Mouse (Mus musculus) frontal cortex, adult 2 months (tissue): Measurements from ENCODE around the gene Mkln1. TPM values are rescaled to one million over a fixed set of nuclear protein-coding genes. Genes with fewer than 3 reads are reported as not detected.

Experiments used
- DNase-seq, 2 experiments: peaks; one replicate each; pipeline ENCODE4 v3.0.0; 2022; ENCODE audit warnings: low spot score in 1 of 2; ENCODE audit errors: extremely low spot score in 1 of 2
- polyA plus RNA-seq: library from polyadenylated mRNA; depleted of rRNA; stranded (reverse); fragments of >200 nt; gene quantifications from 2 replicates; pipeline ENCODE4 v1.2.3, GENCODE M21; 2012; rRNA removed

Gene Mkln1
- 44.3 and 44.7 TPM in 2 replicates for polyA plus RNA-seq

DNA sequence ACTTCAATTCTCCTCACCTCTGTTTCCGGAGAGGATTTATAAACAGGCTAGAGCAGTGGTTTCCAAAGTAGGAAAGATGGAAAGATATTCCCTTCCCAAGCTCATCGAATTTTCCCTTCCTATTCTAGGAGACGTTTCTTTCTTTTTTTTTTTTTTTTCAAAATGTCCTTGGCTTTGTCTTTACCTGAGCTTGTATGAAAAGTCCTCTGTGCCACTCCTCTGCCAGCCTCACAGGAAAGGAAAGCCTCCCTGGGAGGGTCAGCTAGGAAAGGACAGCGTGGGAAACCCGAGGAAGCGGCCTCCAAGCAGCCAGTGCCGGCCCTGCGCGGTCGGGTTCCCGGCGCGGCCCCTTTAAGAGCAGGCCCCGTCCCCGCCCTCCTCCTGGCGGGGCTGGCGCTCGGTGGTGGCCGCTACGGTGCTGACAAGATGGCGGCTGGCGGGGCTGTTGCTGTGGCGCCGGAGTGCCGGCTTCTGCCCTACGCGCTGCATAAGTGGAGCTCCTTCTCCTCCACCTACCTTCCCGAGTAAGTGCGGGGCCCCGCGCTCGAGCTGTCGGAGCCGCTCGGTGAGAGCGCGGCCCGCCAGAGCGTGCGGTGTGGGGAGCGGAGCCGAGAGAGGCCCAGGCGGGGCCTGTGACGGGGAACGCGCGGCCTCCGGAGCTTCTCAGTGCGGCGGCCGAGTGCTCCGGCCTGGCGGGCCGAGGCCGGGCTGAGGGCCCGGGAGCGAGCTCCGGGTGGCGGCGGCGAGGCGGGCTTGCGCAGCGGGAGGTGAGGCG, at the start of gene Mkln1:
Gene Mkln1 (plus strand): TSS at position 305 of the 775 bp plus-strand sequence.
- DNase-seq: peak; percentile 70 to 92

DNA sequence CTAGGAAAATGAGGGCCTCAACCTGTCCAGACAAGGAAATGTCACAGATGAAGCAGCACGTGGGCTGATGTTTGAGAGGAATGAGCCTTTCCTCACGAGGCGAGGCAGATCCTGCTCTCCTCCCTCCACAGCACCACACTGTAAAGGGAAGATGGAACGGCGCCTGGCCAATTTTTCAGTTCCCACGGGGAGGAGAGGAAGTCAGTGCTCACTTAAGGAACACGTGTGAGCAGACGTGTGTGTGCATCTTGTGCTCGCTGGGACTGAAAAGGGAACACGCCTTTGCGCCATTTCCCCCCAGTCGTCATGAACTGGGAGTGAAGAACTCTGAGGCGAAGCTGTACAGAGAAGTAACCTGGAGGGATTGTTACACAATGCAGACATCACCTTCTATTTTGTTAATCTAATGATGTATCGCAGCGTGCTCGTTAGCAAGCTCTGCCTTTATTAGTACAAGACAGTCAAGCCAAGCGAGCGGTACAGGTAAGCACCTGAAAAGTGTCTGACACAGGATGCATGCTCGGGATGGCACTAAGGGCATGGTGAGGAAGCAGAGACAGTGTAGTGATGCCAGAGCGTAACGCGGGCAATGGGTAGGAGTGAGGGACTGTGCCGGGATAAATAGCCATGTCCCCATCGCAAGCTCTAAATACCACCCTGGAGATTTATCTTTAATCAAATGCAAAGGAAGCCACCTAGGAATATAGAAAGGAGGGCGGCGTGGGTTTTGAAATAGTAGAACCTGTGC, 41.9 kb upstream of the Mkln1 start:
- DNase-seq: peak in 1 of 2 experiments; percentile 57

DNA sequence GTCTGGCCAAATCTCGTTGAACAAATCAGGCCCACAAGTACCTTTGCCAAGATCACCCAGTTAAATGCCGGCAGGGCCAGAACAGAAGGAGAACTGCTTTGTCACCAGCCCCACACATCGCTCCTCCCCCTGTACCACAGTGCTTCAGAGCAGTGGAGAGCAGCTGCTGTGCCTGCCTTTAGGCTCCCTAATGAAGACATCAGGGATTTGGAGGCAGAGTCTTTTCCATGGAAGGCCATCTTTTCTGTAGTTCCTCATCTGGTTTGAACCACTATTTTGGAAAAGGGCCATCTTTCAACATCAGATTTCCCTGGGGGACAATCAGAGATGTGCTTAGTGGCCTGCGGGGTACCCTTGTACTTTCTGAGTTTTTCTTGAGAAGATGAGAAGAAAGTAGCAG, 41.2 kb upstream of the Mkln1 start:
- DNase-seq: peak; percentile 33 to 64

DNA sequence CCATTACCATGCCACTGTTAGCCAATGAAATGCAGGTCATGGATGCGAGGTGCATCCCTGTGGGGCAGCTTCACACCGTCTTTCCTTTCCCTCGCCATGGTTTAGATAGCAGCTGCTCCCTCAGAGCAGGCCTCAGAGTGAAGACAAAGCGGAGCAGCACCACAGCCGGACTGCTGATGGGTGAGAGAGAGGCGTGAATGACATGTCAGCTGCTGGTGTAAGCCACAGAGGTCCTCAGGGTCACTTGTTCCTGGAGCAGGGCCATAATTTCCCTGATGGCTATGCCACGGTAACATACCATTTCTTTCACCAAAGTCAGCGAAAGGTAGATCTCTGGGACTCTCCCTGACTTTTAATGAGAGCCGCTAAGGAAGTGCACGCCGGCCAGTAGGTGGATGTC, 35.9 kb upstream of the Mkln1 start:
- no peak for DNase-seq

DNA sequence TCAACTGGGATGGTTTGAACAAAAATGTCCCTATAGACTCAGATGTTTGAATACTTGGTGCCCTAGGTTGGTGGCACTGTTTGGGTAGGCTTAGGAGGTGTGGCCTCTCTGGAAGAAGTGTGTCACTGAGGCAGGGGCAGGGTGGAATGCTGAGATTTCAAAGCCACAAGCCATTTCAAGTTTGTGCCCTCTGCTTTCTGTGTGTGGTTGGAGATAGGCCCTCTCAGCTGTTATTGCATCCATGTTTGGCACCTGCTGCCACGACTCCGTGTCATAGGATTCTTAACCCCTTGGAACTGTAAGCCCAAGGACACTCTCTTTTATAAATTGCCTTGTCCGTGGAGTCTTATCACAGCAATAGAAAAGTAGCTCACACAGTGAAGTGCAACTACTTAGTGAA, 34.1 kb upstream of the Mkln1 start:
- no peak for DNase-seq

DNA sequence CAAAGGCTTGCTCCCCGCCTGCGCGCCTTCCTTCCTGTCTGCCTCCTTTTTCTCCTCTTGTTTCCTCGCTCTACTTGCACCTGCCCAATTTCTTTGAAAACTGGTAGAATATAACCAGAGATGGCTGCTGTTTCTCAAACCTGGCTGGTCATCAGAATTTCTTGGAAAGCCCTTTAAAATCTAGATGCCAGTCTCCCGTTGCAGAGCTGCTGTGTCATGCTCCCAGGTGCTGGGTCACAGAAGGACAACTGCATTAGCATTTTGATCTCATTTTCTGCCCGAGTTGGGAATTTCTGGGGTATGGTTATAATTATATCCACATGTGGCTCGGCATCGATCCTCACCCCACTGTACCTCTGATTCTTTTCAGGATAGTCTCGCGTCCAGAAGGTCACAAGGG, 30.6 kb upstream of the Mkln1 start:
- no peak for DNase-seq

DNA sequence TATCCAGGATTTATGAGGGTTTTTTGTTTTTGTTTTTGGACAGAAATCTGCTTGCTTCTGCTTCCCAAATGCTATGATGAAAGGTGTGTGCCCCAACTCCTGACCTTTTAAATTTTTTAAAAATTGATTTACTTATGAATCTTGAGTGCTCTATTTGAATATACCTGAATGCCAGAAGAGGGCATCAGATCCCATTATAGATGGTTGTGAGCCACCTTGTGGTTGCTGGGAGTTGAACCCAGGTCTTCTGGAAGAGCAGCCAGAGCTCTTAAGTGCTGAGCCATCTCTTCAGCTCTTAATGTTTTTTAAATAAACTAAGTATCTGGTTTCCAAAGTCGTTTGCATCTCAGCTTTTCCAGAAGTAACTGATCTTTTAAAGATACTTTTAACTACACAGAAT, 30.0 kb upstream of the Mkln1 start:
- DNase-seq: no peak

DNA sequence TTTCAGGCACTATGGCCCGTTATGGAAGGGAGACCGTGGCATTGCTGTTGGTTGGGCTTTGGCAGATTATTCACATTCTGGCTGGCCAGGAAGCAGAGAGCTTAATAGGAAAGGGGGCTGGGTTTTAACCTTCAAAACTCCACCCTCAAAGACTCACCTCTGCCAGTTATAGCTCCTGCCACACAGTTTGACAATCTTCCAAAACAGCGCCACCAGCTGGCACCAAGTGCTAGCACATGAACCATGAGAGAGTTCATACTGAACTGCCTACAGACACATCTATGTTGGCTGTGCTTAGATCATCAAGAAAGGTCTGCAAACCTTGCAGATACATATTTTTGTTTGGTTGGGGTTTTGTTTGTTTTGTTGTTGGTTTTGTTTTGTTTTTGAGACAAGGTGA, 28.7 kb upstream of the Mkln1 start:
- DNase-seq: peak in 1 of 2 experiments; percentile 54

DNA sequence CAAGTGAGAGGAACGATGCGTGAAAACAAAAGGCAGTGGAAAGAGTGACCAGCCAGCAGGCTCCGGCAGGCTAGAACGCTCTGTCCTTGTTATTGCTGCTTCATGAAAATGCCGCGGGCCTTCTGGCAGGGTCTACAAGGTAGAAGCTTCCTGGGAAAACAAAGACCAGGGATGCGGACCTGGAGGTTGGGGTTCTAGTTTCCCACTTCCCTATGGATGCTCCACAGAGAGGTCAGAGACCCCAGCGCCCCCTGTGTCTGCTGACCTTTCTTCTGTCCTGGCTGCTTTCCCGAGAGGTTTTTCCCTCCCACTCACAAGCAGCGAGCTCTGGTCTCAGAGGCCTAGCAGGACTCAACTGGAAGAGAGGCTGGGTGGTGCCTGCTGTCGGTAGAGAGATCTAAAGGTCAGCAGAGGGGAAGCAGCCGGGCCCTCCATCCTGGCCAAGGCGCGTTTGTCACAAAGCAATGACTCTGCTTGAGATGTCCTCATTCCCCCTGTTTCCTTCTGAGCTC, 27.9 kb upstream of the Mkln1 start:
- DNase-seq: no peak

DNA sequence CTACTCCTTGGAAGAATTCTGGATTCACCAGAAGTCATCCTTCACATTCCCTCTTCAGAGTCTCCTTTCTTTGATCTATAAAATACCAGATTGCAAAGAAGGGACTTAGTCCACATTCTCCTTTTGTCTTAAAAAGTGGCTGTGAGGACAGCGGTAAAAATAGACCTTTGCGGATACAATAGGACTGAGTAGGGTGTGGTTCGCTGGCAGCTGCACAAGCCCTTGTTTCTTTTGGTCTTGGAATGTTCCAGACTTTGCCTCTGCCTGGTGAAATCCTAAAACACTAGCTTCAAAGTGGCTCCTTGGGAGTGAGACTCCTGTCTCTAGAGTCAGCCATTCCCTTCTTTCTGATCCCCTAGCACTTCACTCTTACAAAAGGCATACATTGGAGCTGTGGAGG, 27.4 kb upstream of the Mkln1 start:
- no peak for DNase-seq

DNA sequence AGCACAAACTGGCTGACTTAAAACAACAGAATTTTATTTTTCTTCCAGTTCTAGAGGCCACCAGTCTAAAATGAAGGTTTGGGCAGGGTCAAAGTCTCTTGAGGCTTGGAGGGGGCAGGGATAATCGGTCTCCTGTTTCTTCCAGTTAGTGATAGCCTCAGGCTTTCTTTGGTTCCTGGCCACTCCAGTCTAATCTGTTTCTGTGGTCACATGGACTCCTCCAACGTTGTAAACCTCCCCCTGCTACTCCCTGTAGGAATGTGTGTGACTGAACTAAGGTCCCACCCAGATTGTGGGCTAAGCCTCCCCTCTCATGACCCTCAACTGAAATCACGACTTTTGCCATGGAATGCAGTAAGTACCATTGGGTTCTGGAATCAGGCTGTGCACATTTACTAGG, 25.9 kb upstream of the Mkln1 start:
- DNase-seq: no peak

DNA sequence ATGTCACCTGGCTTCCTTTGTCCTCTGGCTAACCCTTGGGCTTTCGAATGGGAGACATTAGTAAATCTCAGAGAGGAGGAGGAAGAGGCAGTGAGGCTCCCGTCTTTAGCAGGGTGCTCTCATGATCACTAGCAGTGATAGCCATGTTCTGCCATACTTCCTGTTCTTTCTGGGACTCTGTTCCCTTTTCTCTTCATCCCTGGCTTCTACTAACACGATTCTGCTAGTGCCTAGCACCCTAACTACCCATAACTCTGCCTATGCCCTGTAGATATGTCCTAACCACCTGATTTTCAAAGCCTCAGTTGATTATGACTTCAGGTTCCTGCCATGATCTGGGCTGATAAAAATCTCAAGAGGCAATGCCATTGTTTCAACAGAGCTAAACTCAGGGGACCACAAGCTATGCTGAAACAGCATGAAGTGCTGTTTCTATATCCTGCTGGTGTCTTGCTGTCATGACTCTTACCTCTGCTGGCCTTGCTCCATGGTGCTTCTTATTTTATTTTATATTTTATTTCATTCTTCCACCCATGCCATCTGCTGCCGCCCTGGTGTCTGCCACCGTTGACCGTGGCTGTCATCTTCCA, 25.4 kb upstream of the Mkln1 start:
- DNase-seq: no peak

DNA sequence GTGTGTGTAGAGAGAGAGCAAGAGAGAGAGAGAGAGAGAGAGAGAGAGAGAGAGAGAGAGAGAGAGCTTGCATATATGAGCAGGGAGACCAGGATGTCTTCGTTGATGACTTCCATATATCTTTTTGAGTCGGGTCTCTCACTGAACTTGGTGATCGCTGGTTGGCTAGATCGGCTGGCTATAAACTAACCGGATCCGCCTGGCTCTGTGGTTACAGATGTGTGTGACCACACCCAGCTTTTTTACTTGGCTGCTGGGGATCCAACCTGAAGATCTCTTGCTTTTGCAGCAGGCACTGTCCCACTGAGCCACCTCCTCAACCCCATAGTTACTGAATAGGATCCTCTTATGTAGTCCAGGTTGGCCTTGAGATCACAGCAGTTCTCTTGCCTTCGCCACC, 15.5 kb upstream of the Mkln1 start:
- no peak for DNase-seq

DNA sequence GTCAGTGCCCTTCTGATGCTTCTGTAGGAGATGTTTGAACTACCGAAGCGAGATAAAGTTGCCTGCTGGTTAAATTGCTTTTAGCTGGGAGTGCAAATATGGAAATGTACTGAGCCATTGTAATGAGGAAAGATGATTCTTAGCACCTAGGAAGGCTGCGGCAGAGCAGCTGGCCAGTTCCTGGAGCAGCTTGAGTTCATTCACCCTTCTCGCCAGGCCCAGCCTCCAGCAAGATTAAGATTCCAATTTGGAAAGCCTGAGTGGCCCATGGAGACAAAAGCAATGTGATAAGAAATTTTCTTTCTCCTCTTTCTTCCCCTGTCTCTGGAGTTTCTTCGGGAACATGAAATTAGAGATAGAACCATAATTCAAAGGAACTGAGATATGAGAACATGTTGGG, 13.7 kb upstream of the Mkln1 start:
- DNase-seq: no peak

DNA sequence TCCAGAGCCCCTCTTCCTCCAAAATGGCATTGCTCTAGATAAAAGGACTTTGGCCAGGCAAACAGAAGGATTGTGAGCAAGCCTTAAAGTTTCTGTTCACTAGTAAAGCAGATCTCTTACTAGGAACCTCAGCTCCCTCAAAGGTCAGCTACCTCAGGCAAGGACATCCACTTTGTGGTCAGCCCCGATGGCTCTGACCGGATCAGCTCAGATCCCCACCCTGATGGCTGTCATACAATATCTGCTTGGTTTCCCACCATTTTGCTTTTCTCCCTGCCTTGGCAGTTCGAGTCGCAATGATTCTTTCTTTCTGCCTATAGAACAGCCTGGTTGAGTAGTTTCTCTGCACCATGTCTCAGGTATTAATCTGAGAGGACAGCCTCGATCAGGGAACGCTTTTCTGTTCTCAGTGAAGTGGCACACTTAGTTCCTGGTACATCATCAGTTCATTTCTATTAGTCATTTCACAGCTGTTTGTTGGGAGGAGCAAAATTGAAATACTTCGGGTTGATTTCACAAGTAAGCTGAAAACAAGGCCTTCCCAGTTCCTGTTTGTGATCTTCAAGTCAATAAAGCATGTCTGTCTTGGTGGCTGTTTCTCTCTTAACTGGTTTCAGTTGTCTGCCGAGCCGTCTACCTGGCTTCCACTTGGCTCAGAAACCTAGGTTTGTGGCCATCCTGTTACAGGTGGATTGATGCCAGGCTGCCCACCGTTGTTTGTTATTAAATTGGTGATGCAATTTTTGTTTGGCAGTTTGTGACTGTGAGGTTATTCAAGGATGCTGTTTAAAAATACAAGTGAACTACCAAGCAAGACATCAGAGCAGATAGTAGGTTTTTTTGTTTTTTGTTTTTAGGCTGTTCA, 13.0 kb upstream of the Mkln1 start:
- DNase-seq: no peak

DNA sequence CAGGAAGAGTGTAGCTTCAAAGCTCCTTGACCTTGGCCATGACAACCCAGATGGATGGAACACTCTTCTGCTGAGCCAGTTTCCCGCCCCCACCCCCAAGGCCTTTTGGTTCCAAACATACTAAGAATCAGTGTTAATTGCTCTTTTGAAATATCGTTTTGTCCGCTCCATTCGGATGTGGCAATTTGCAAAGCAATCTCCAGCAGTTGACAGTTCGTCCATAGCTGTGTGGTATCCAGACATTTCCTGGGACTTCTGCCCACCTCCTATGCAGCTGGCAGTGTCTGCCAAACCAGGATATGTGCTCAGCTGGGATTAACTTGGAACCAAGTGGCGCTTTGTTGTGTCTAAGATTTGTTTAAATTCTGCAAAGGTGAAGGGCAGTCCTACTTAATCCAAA, 8.8 kb upstream of the Mkln1 start:
- no peak for DNase-seq

DNA sequence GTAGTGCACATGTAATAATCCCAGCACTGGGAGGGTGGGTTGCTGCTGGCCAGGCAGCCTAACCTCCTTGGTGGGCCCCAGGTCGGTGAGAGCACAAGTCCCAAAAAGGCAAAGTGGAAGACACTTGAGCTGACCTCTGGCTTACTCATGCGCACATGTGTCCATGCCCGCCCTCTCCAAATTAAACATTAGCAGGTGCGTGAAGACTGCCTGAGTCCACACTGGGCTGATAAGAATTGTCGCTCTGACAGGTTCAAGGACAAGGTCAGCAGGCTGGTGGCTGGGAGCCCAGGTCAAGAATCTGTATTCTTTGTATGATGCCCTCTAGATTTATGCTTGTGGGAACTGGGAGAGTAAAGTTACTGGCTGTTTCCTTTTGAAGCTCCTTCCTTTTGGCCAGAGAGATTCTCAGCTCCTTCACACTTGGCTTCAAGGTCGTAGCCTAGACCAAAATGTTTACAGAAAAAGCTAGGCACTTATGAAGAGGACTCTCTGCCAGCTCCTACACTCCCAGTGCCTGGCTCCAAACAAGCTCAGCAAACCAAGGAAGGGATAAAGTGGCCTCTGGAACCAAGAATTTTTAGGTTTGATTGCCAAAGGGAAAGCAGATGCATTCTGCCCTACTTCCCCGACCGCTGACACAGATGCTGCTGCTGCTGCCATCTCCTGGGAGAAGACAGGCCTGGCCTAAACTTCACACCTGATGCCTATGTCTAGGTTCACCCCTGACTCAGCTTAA, 8.1 kb upstream of the Mkln1 start:
- DNase-seq: peak in 1 of 2 experiments; percentile 42

DNA sequence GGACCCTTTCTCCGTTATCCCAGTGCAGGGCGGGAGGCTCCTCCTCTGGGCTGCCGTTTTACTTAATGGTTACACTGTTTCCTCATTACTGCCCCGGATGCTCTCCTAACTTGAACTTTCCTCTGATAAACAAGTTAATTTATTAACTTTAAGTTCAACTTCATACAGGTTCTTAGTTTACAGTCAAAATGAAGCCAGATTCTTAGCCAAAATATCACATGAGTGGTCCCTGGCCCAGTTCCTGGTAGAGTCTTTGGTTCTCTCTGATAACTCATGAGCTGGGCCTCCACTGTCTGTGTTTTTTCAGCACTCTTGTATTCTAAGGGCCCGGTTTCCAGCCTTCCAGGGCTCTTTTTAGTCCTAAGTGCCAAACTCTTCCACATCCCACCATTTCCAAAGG, 5.7 kb upstream of the Mkln1 start:
- DNase-seq: no peak

DNA sequence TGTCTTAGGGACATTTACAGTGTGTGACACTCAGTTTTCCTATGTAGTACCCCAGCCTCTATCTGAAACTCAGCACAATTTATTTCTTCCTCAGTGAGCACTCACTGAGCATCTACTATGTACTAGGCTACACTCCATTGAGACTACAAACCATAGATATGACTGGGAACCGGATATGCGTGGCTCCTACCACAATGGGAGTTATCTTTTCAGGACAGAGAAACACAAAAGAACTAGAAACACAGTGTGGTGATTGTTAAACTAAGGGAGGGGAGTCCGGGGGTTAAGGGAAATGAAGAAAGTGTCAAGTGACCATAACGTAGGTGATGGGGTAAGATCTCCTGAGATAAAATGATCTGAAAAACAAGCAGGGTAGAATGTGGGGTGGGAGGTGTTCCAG, 2.4 kb upstream of the Mkln1 start:
- DNase-seq: no peak

DNA sequence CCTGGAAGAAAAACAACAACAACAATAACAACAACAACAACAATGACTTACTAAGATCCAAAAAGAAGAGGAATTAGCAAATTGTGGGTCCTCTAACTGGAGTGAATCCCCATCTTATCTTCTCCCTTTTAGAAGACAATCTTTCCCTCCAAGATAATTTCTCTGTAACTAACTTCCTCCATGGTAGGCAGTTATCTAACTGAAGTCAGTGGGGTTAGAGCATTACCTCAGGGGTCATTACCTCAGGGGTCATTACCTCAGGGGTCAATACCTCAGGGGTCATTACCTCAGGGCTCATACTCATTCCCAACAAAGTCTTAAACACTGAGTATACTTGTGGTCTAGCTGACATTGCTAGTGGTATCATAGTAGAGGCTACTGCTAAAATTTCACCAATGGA, 1.2 kb upstream of the Mkln1 start:
- DNase-seq: no peak
